Mouse (Mus musculus) liver, adult 2 months (tissue): ENCODE measurements around the gene Ubl7. TPM values are rescaled to one million over a fixed set of nuclear protein-coding genes. Genes with fewer than 3 reads are reported as not detected.

Experiments used
- DNase-seq: peaks from one replicate; pipeline ENCODE4 v3.0.0-alpha.2; 2011; ENCODE audit warnings: low read depth, low spot score; ENCODE audit errors: extremely low read depth
- H3K27ac ChIP-seq: fragments of 200-500 bp; replicated peaks from 2 replicates; pipeline ENCODE4 v1.5.1; 2012; ENCODE audit warnings: low read depth, mild to moderate bottlenecking, control low read depth, inconsistent platforms, low read length; ENCODE audit not compliant: insufficient read depth
- H3K27me3 ChIP-seq: fragments of 200-500 bp; 2 replicates; pipeline ENCODE4 v1.6.1; 2012; ENCODE audit warnings: mild to moderate bottlenecking, moderate library complexity, low read length, inconsistent platforms; ENCODE audit not compliant: control insufficient read depth, insufficient read depth
- H3K36me3 ChIP-seq: fragments of 200-500 bp; 2 replicates; pipeline ENCODE4 v1.6.1; 2012; ENCODE audit warnings: low read length, inconsistent platforms; ENCODE audit not compliant: control insufficient read depth, insufficient read depth
- H3K4me1 ChIP-seq: fragments of 200-500 bp; 2 replicates; pipeline ENCODE4 v1.6.1; 2011; ENCODE audit warnings: low read length; ENCODE audit not compliant: control insufficient read depth, insufficient read depth
- H3K4me3 ChIP-seq: fragments of 200-500 bp; 2 replicates; pipeline ENCODE4 v1.5.1; 2011; ENCODE audit warnings: low read depth, mild to moderate bottlenecking, control low read depth, low read length, moderate library complexity; ENCODE audit not compliant: insufficient read depth
- H3K79me2 ChIP-seq: fragments of 200-500 bp; 2 replicates; pipeline ENCODE4 v1.6.1; 2012; ENCODE audit warnings: inconsistent platforms, mild to moderate bottlenecking, low read length, moderate library complexity; ENCODE audit not compliant: control insufficient read depth, insufficient read depth
- H3K9ac ChIP-seq: fragments of 200-500 bp; 2 replicates; pipeline ENCODE4 v1.6.1; 2012; ENCODE audit warnings: low read depth, mild to moderate bottlenecking, control low read depth, inconsistent platforms, low read length
- CTCF ChIP-seq: fragments of 200-500 bp; IDR thresholded peaks from 2 replicates; pipeline ENCODE4 v1.5.1; 2011; ENCODE audit warnings: low read depth, low read length, control low read depth
- POLR2A ChIP-seq: fragments of 200-500 bp; IDR thresholded peaks from 2 replicates; pipeline ENCODE4 v1.6.1; 2011; ENCODE audit warnings: low read length, control low read depth; ENCODE audit not compliant: insufficient read depth; ENCODE audit errors: extremely low read depth
- WGBS: fragments of 180-500 bp; shearing (Covaris S2); methylation state at CpG from one replicate; pipeline ENCODE4 v1.1.7; 2018; 5-methylcytosine and 5-hydroxymethylcytosine counted together
- polyA plus RNA-seq: library from polyadenylated mRNA; depleted of rRNA; stranded (reverse); fragments of >200 nt; gene quantifications from 2 replicates; pipeline ENCODE4 v1.2.3, GENCODE M21; 2012
- total RNA-seq: library from RNA; depleted of rRNA; stranded (reverse); fragments of >200 nt; gene quantifications from 2 replicates; pipeline ENCODE4 v1.2.3, GENCODE M21; 2014

The Ubl7 gene
- total and polyA plus RNA-seq, 2 experiments, result 9.8 to 90.8 TPM

- H3K36me3 ChIP-seq, result no peaks in the 10 kb centered on the region
- no peaks in the 10 kb centered on the region for H3K4me1 ChIP-seq
- no peak for DNase-seq
- TF ChIP-seq POLR2A (no peak), CTCF (no peak)
- H3K27me3 ChIP-seq, result no peaks in the 10 kb centered on the region
- WGBS, result 85% methylated on average over 12 of the region's 12 CpGs
- no peak overlapping the region for H3K27ac ChIP-seq
- H3K79me2 ChIP-seq, result no peaks in the 10 kb centered on the region
- no peak overlapping the region for H3K4me3 ChIP-seq
- no peak overlapping the region for H3K9ac ChIP-seq
These were observed 44.4 kb downstream of the Ubl7 start for GRCm38 (mm10) chr9:57954962-57955744.

GRCm38 (mm10) chr9:57955764-57956163 lies 45.0 kb downstream of the Ubl7 start:
- no peaks in the 10 kb centered on the region for H3K79me2 ChIP-seq
- H3K27ac ChIP-seq, result no peak overlapping the region
- WGBS, result 83% methylated on average over 6 of the region's 6 CpGs
- no peak overlapping the region for H3K9ac ChIP-seq
- H3K36me3 ChIP-seq, result no peaks in the 10 kb centered on the region
- H3K4me3 ChIP-seq, result no peak overlapping the region
- DNase-seq, result no peak
- no peaks in the 10 kb centered on the region for H3K4me1 ChIP-seq
- no peaks in the 10 kb centered on the region for H3K27me3 ChIP-seq
- no peak for TF ChIP-seq CTCF
- TF ChIP-seq POLR2A, result no peak

- H3K9ac ChIP-seq, result no peak overlapping the region
- no peaks in the 10 kb centered on the region for H3K79me2 ChIP-seq
- no peaks in the 10 kb centered on the region for H3K4me1 ChIP-seq
- TF ChIP-seq POLR2A (no peak), CTCF (no peak)
- no peak for DNase-seq
- no peaks in the 10 kb centered on the region for H3K36me3 ChIP-seq
- no peaks in the 10 kb centered on the region for H3K27me3 ChIP-seq
- no peak overlapping the region for H3K4me3 ChIP-seq
- WGBS, result 75% methylated on average over 9 of the region's 9 CpGs
- no peak overlapping the region for H3K27ac ChIP-seq
These were observed 45.5 kb downstream of the Ubl7 start for GRCm38 (mm10) chr9:57956196-57956837.

- DNase-seq, result no peak
- Histone ChIP-seq H3K4me3 (no peak overlapping the region), H3K27me3 (no peaks in the 10 kb centered on the region), H3K27ac (no peak overlapping the region), H3K4me1 (no peaks in the 10 kb centered on the region), H3K36me3 (no peaks in the 10 kb centered on the region), H3K9ac (no peak overlapping the region), H3K79me2 (no peaks in the 10 kb centered on the region)
- 69% methylated on average over 5 of the region's 5 CpGs for WGBS
- no peak for TF ChIP-seq POLR2A
- TF ChIP-seq CTCF, result no peak
These were observed 46.1 kb downstream of the Ubl7 start for GRCm38 (mm10) chr9:57956838-57957236.

GRCm38 (mm10) chr9:57958615-57959014 lies 47.8 kb downstream of the Ubl7 start:
- no peak for TF ChIP-seq POLR2A
- no peak for TF ChIP-seq CTCF
- H3K4me3 ChIP-seq, result no peak overlapping the region
- no peak overlapping the region for H3K27ac ChIP-seq
- H3K4me1 ChIP-seq, result no peaks in the 10 kb centered on the region
- H3K9ac ChIP-seq, result no peak overlapping the region
- WGBS, result 64% methylated on average over 1 of the region's 1 CpGs
- no peak for DNase-seq
- no peaks in the 10 kb centered on the region for H3K79me2 ChIP-seq
- H3K27me3 ChIP-seq, result no peaks in the 10 kb centered on the region
- no peaks in the 10 kb centered on the region for H3K36me3 ChIP-seq

GRCm38 (mm10) chr9:57959399-57959798 lies 48.6 kb downstream of the Ubl7 start:
- Histone ChIP-seq H3K27me3 (no peaks in the 10 kb centered on the region), H3K79me2 (no peaks in the 10 kb centered on the region), H3K9ac (no peak overlapping the region), H3K4me3 (no peak overlapping the region), H3K27ac (no peak overlapping the region), H3K4me1 (no peaks in the 10 kb centered on the region), H3K36me3 (no peaks in the 10 kb centered on the region)
- WGBS, result 52% methylated on average over 10 of the region's 10 CpGs
- DNase-seq, result no peak
- TF ChIP-seq CTCF (no peak), POLR2A (no peak)
